Mouse (Mus musculus): ENCODE data around the gene B3glct.

B3glct gene

DNA sequence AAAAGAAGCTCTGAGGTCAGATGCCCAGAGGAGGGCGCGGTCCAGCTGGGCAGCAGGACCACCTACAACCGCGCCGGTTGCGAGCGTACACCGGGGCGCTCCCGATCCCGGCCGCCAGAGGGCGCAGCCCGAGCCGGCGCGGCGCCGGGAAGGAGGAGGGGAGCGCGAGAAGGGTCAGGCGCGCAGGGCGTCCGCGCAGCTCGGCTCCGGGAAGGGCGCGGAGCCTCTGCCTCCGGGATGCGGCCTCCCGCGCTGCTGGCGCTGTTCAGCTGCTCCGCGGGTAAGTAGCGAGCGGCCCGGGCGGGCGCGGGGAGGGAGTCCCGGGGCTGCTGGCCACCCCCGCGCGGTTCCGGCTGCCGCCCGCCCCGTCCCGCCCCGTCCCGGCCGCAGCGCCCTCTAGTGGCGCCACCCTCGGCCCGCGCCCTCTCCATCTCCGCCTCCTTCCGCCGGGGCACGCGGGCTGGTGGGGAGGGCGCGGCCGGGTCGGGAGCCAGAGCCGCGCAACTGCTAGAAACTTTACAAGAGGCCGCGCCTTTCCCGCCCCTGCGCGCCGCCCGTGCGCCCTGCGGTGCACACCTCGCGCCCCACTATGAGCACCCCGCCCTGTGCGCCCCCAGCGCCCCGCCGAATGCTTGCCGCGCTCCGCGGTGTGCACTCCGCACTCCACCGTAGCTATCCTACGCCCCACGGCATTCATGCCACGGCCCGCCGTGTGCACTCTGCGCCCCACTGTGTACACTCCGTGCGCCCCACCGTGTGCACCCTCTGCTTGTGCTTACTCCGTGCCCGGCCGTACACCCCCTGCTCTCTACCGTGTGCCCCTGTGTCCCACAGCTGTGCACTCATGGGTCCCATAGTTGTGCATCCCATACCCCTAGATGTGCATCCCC, at the start of gene B3glct:
TSS of gene B3glct (plus strand) at position 131 of the 890 bp plus-strand sequence.
- CTCF ChIA-PET: no interaction called here

DNA sequence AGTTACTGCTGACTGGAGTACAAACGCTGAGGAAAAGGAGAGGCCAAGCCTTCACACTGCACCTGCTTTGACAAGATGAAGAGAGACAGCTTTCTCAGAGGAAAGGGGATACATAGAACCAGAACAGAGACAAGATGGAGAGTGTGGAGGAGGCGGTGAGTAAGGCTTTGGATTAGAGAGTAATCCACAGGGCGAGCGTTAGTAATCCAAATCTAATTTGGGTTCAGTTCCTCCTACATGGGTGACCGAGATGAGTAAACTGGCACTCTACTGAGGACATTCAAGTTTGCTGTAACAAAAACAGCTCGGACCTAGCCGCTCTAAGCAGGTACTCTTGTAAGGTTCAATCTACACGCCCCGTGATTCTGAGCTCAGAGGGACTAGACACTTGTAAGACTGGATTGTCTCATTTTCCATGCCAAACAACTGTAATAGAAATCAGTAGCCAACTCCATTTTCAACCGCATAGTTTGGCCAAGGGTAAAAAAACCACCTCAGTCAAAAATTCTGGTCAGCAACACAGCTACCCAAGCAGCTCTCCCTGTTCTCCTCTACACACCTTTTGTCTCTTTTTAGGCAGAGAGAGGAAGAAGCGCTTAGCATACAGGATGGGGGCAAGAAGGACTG, 43.5 kb upstream of the B3glct start:
- CTCF ChIA-PET: no interaction called here

DNA sequence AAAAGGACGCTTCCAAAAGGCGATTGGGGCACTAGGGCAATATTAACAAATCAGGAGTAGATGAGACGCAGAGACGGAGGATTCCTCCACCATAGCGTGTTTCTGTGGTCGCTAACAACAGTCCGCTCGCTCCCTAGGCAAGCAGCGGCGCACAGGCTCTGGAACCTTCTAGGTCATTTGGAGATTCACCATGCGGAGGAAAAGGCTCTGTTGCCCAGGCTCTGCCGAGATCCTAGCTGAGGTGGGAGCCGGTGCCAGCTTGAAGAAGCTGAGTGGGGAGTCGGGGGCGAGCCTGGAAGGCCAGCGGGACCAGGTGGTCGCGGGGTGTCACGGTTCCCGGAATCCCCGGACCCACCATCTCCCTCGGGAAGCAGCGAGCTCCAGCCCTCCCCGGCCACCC, 42.5 kb upstream of the B3glct start:
- CTCF ChIA-PET: no interaction called here

GRCm38 (mm10) chr5:149636075-149636920, 41.7 kb upstream of the B3glct start, which contains the start of gene Hsph1:
Hsph1 (minus strand) TSS chr5:149636376.
- CTCF ChIA-PET: interaction anchor here (0.7 to 0.8 kb wide), 2 partner anchors 12 to 43 kb away, joined by 4 to 5 read pairs; no protein-coding TSS in a partner anchor

DNA sequence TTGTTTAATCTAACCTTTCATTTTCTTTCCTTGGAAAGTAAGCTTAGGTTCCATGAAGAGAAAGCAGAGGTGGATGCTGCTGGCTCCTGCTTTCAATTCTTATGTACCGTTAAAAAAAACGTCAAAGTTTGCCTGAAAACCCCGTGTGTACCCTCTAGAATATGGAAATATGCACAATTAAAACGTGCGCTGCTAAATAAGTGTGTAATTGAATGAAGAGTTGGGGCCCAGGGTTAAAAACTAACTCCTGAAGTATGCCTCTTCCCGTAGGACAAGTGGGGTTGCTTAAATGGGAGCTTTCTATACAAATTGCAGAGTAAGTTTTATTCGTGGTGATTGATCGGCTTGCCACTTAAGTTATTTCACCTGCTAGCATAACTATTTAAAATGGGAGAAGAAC, 40.7 kb upstream of the B3glct start:
- CTCF ChIA-PET: interaction anchor here (0.6 to 0.8 kb wide), 3 partner anchors 30 to 1581 kb away, joined by 3 to 7 read pairs (median 4); no protein-coding TSS in a partner anchor

GRCm38 (mm10) chr5:149641277-149641892, 36.6 kb upstream of the B3glct start:
- CTCF ChIA-PET: no interaction called here

GRCm38 (mm10) chr5:149642366-149642765, 35.7 kb upstream of the B3glct start:
- CTCF ChIA-PET: no interaction called here

DNA sequence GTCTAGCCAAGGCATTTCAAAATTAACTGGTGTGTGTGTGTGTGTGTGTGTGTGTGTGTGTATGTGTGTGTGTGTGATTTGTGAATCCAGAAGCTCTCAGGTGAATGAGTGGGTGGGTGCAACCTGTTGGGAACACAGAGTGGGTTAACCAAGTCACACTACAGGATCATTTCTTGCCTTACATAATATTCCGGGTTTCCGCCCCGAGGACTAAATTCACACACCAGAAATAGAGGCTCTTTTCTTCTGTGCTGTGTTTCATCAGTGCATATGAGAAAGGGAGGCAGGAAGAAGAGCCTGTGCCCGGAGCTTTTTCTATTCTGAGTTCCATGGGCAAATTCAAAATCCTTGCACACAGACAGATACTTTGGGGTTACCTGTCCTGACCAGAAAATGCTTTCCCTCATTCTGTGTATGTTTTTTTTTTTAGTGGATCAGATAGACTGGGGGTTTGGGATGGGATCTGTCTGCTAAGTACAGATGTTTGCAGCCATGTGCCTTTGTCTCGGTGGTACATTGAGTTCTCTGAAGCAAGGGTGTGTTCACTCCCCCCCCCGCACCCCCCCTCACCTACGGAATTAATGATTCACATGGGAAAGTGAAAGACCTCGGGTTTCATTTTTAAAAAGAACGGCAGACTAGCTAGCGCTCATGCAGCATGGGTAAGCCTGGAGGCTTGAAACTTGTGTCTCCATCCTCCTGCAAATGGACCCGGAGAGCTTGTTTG, 35.1 kb upstream of the B3glct start:
- CTCF ChIA-PET: no interaction called here

DNA sequence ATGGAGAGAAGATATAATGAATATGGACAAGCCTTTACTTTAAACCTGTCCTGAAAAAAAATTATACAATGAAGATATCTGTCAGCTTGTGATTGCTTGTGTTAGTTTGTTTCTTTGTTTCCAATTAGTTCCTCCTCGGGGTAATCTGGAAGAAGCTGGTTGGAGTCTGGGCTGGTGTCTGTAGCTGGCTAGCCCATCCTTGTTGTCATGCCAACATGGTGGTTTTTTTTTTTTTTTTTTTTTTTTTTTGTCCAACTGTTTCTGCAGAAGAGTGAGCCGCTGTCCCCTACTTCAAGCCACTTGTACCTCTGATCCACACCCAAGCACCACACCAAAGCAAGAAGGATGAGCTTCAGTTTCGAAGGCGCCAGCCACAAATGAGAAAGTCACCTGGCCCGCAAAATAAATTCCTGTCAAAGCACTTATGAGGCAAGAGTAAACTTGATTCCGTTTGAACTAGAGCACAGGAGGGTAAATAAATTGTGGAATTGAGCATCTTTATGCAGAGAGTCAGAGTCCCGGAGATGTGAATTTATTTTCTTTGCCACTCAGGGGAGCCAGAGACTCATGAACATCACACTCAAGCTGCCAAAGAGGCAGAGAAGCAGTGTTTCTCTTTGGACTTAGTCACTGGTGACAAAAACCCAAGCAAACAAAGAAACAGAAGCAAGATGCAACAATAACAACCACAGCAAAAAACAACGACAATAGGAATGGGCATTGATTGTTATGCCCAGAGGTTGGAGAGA, 30.5 kb upstream of the B3glct start:
- CTCF ChIA-PET: interaction anchor here (0.5 kb wide), 1 partner anchor 9 kb away, joined by 11 read pairs; no protein-coding TSS in a partner anchor

DNA sequence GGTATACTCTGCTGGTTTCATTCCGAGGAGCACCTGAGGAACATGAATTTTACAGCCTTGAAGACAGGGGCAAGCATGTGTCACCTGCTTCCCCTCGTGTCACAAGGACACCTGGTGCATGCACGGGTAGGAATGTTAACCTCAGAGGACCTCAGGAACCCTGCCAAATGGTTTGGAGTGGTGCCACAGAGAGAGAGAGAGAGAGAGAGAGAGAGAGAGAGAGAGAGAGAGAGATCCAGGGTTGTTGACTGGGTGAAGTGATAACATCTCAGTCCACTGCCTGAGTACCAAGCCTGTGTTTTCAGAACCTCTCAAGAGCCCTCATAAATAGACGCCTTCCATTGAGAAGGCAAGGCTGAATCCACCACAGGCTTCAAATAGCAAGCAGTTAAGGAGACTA, 29.8 kb upstream of the B3glct start:
- CTCF ChIA-PET: interaction anchor here (0.5 kb wide), 1 partner anchor 10 kb away, joined by 11 read pairs; no protein-coding TSS in a partner anchor

- CTCF ChIA-PET: no interaction called here
These were observed 29.1 kb upstream of the B3glct start for GRCm38 (mm10) chr5:149648895-149649406.

DNA sequence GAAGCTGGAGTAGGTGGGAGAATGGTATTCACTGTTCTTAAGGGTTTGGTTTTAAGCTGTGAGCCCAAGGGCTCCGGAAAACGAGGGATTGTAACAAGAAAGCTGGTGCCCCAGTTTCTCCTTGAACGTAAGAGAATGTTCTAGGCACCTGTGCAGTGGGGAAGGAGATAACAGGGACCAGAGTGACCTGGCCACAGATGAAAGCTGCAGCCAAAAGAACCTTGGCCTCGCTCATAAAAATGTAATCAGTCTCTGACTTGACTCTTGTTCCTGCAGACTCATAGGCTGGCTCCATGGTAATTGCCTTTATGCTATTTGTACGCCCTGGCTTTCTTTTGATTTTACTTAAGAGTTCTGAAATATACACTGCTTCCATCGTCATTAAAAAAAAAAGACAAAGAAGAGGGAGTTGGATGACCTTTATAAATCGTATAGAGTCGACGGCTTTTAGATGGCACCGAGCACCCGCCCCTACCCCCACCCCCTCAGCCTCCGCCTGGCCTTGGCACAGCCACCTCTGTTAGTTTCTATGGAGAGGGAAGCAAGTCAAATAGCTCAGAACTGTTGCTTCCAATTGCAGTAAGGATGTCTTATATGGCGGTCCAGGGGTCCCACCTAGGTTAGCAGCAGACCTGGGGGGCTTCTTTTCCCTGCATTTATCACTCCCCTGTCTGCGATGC, 28.4 kb upstream of the B3glct start:
- CTCF ChIA-PET: no interaction called here

GRCm38 (mm10) chr5:149650179-149650553, 27.9 kb upstream of the B3glct start:
- CTCF ChIA-PET: no interaction called here

DNA sequence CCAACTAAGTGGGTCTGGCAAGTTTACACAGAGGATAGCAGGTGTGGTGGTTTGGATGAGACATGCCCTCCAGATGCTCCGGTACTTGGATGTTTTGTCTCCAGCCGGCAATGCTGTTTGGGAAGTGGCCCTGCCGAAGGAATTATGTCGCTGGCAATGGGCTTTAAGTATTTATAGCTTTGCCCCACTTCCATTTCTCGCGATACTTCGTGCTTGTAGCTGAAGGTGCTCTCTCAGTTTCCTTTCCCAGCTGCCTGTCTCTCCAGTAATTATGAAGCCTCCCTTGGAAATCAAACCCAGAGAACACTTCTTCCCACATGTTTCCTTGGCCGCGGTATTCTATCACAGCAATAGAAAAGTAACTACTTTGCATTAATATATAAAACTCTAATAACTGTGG, 22.4 kb upstream of the B3glct start:
- CTCF ChIA-PET: no interaction called here

GRCm38 (mm10) chr5:149658022-149658421, 20.0 kb upstream of the B3glct start:
- CTCF ChIA-PET: no interaction called here

DNA sequence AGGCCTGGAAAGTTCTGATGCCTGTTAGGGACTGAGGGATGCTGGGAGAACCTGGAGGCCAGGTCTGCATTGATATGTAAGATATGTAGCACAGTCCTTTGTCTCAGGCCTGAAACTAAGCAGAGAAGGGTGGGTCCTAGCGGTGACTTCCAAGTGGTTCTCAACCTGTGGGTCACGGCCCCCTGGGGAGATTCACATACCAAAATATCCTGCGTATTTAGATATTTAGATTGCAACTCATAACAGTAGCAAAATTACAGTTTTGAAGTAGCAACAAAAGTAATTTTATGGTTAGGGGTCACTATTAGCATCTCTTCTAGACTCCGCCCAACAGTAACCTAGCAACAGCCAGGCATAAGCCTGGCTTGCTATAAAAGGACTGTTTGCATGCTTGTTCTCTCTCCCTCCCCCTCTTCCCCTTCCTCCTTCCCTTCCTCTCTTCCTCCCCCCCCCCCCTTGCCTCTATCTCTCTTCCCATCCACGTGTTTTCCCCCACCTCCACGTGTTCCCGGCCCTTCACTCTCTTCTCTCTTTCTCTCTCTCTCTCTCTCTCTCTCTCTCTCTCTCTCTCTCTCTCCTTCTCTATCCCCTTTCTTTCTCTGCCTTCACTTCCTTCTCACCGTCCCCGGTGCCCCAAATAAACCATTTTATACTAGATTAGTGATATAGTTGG, 19.2 kb upstream of the B3glct start:
- CTCF ChIA-PET: no interaction called here

DNA sequence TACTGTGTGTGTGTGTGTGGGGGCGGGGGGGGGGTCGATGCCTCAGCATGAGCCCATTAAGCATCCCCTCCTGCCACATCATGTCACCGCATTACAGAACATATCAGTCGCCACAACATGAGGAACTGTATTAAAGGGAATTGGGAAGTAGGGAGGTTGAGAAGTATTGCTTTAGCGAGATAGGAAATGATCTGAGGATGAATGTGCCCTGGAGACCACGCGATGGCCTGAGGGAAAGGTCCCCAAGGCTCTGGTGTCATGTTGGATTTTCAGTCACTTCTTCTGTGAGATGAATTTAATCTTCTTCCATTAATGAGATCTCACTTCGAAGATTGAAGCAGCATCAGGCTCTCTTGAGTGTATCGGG, 18.6 kb upstream of the B3glct start:
- CTCF ChIA-PET: no interaction called here

DNA sequence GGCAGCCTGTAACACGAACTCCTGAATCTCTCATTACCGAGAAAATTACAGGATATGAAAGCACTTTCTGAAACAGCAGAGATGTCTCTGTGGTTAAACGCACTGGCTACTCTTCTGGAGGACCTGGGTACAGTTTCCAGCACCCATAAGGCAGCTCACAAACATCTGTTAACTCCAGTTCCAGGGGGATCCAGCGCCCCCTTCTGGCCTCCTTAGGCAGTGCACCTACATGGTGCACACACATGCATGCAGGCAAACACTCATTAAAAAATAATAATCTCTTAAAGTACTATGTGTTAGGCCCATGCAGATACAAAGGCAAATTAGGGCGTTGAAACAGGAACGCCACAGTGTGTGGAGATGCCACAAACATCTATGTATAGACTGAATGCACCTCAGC, 16.6 kb upstream of the B3glct start:
- CTCF ChIA-PET: no interaction called here

DNA sequence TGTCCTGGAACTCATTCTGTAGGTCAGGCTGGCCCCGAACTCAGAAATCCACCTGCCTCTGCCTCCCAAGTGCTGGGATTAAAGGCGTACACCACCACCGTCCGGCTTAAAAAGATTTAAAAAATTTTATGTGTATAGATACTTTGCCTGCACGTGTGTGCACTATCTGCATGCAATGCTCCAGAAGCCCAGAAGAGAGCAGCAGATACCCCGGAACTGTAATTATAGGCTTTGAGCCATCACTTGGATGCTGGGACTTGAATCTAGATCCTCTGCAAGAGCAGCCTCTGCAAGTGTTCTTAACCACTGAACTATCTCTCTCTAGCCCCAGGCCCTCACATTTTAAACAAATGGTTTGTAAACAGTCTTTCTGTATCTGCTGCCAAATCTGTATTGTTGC, 15.1 kb upstream of the B3glct start:
- CTCF ChIA-PET: no interaction called here

All from spleen, embryonic (tissue).